Mouse (Mus musculus) thymus, postnatal 10 days (tissue): Measurements from ENCODE around the gene Xxylt1.
"Not testable (repeated sequence)": the region's sequence is repeated elsewhere in the genome, so short reads cannot be mapped to it uniquely, and the experiment has no call there.

ENCODE experiments used
- DNase-seq, 2 experiments: peaks; one replicate each; pipeline ENCODE4 v3.0.0; 2021; ENCODE audit warnings: low spot score in 2 of 2

Gene Xxylt1

GRCm38 (mm10) chr16:31024221-31024620 is 57.0 kb downstream of the Xxylt1 start:
- DNase-seq: no peak

GRCm38 (mm10) chr16:31023803-31024202 is 57.4 kb downstream of the Xxylt1 start:
- DNase-seq: no peak

GRCm38 (mm10) chr16:31022287-31022686 is 58.9 kb downstream of the Xxylt1 start:
- no peak for DNase-seq

GRCm38 (mm10) chr16:31019514-31019913 is 61.7 kb downstream of the Xxylt1 start:
- DNase-seq: no peak

- DNase-seq: no peak
Observed at GRCm38 (mm10) chr16:31017687-31018413, 63.4 kb downstream of the Xxylt1 start.

- no peak for DNase-seq
Observed at GRCm38 (mm10) chr16:31016669-31017068, 64.6 kb downstream of the Xxylt1 start.

- DNase-seq: peak in 1 of 2 experiments; percentile 56
Observed at GRCm38 (mm10) chr16:31016169-31016568, 65.1 kb downstream of the Xxylt1 start.

- DNase-seq: no peak
Observed at GRCm38 (mm10) chr16:31015271-31015670, 66.0 kb downstream of the Xxylt1 start.

GRCm38 (mm10) chr16:31012236-31012635 is 69.0 kb downstream of the Xxylt1 start:
- no peak for DNase-seq

- peak in 1 of 2 experiments; percentile 21 for DNase-seq
Observed at GRCm38 (mm10) chr16:31010443-31010842, 70.8 kb downstream of the Xxylt1 start.

GRCm38 (mm10) chr16:31008326-31008725 is 72.9 kb downstream of the Xxylt1 start:
- no peak for DNase-seq

GRCm38 (mm10) chr16:31007582-31007981 is 73.7 kb downstream of the Xxylt1 start:
- DNase-seq: no peak

- DNase-seq: no peak
Observed at GRCm38 (mm10) chr16:31005693-31006092, 75.5 kb downstream of the Xxylt1 start.

GRCm38 (mm10) chr16:31004321-31004682 is 76.9 kb downstream of the Xxylt1 start:
- no peak for DNase-seq

GRCm38 (mm10) chr16:31003592-31004320 is 77.5 kb downstream of the Xxylt1 start:
- DNase-seq: not testable (repeated sequence)

- no peak for DNase-seq
Observed at GRCm38 (mm10) chr16:31002926-31003325, 78.3 kb downstream of the Xxylt1 start.

GRCm38 (mm10) chr16:31002117-31002516 is 79.1 kb downstream of the Xxylt1 start:
- no peak for DNase-seq

- DNase-seq: no peak
Observed at GRCm38 (mm10) chr16:30998711-30999110, 82.5 kb downstream of the Xxylt1 start.

- DNase-seq: no peak
Observed at GRCm38 (mm10) chr16:30998048-30998447, 83.2 kb downstream of the Xxylt1 start.

GRCm38 (mm10) chr16:30995446-30995845 is 85.8 kb downstream of the Xxylt1 start:
- no peak for DNase-seq

- no peak for DNase-seq
Observed at GRCm38 (mm10) chr16:30994881-30995280, 86.4 kb downstream of the Xxylt1 start.

- no peak for DNase-seq
Observed at GRCm38 (mm10) chr16:30994296-30994695, 86.9 kb downstream of the Xxylt1 start.

- DNase-seq: no peak
Observed at GRCm38 (mm10) chr16:30992568-30992967, 88.7 kb downstream of the Xxylt1 start.
